Mouse (Mus musculus) intestine, postnatal 0 days (tissue): ENCODE measurements around the gene Scg5. TPM values are rescaled to one million over a fixed set of nuclear protein-coding genes. Genes with fewer than 3 reads are reported as not detected.

ENCODE experiments used
- ATAC-seq: fragments of 200-750 bp; cut with Nextera tagmentation; 2 replicates; pipeline ENCODE4 v1.8.0; 2017; ENCODE audit warnings: mild to moderate bottlenecking, moderate TSS enrichment, moderate library complexity
- H3K27ac ChIP-seq: fragments of 300-500 bp; sonication (generic); 2 replicates; pipeline ENCODE4 v1.5.1; 2014; ENCODE audit warnings: mild to moderate bottlenecking, low read depth, low read length, moderate library complexity
- H3K27me3 ChIP-seq: fragments of 300-500 bp; sonication (generic); replicated peaks from 2 replicates; pipeline ENCODE4 v1.6.1; 2014; ENCODE audit warnings: low read length, mixed read lengths; ENCODE audit not compliant: control insufficient read depth, insufficient read depth
- H3K36me3 ChIP-seq: fragments of 300-500 bp; sonication (generic); 2 replicates; pipeline ENCODE4 v1.6.1; 2014; ENCODE audit warnings: mild to moderate bottlenecking, moderate library complexity; ENCODE audit not compliant: control insufficient read depth, insufficient read depth
- H3K4me1 ChIP-seq: fragments of 300-500 bp; sonication (generic); replicated peaks from 2 replicates; pipeline ENCODE4 v1.6.1; 2014; ENCODE audit warnings: antibody characterized with exemption, low read length, mixed read lengths; ENCODE audit not compliant: control insufficient read depth, insufficient read depth
- H3K4me2 ChIP-seq: fragments of 300-500 bp; sonication (generic); replicated peaks from 2 replicates; pipeline ENCODE4 v1.6.1; 2014; ENCODE audit warnings: low read depth, mild to moderate bottlenecking, moderate library complexity
- H3K4me3 ChIP-seq: fragments of 300-500 bp; sonication (generic); 2 replicates; pipeline ENCODE4 v1.5.1; 2014; ENCODE audit warnings: low read depth, low read length
- H3K9ac ChIP-seq: fragments of 300-500 bp; sonication (generic); 2 replicates; pipeline ENCODE4 v1.6.1; 2014; ENCODE audit warnings: mild to moderate bottlenecking, low read depth, low read length
- H3K9me3 ChIP-seq: fragments of 300-500 bp; sonication (generic); 2 replicates; pipeline ENCODE4 v1.6.1; 2016; ENCODE audit warnings: mixed run types; ENCODE audit not compliant: control insufficient read depth
- CTCF ChIP-seq: sonication (generic); IDR thresholded peaks from 2 replicates; pipeline ENCODE4 v1.5.1; 2016; ENCODE audit warnings: low read depth, mild to moderate bottlenecking, control low read depth, antibody characterized with exemption, moderate library complexity
- WGBS: fragments of 180-500 bp; shearing (Covaris S2); extraction: QIAGEN DNeasy Blood & Tissue Kit; methylation state at CpG from one replicate; pipeline ENCODE4 v1.1.7; 2014; 5-methylcytosine and 5-hydroxymethylcytosine counted together
- polyA plus RNA-seq: library from polyadenylated mRNA; unstranded; fragments of >200 nt; fragmentation: Nextera tagmentation; extraction: Ambion mirVana; gene quantifications from 2 replicates; pipeline ENCODE4 v1.2.1, GENCODE M21; 2015

Gene Scg5
- polyA plus RNA-seq, 1 experiment from 2014 or later = 18.0 TPM

GRCm38 (mm10) chr2:113806851-113807577 is 21.9 kb downstream of the Scg5 start:
- Histone ChIP-seq H3K27ac (no peak overlapping the region), H3K9ac (no peak overlapping the region), H3K36me3 (no peaks in the 10 kb centered on the region), H3K4me2 (no peak overlapping the region), H3K9me3 (no peaks in the 10 kb centered on the region), H3K4me3 (no peak overlapping the region), H3K4me1 (no peaks in the 10 kb centered on the region), H3K27me3 (no peaks in the 10 kb centered on the region)
- TF ChIP-seq CTCF = no peak
- no peak for ATAC-seq
- WGBS = 61% methylated on average over 10 of the region's 10 CpGs

- Histone ChIP-seq H3K4me2 (no peak overlapping the region), H3K27ac (no peak overlapping the region), H3K4me3 (no peak overlapping the region), H3K36me3 (no peaks in the 10 kb centered on the region), H3K4me1 (no peaks in the 10 kb centered on the region), H3K9me3 (no peaks in the 10 kb centered on the region), H3K9ac (no peak overlapping the region), H3K27me3 (no peaks in the 10 kb centered on the region)
- WGBS = 75% methylated on average over 4 of the region's 4 CpGs
- no peak for TF ChIP-seq CTCF
- ATAC-seq = no peak
Observed at GRCm38 (mm10) chr2:113805765-113806164, 23.2 kb downstream of the Scg5 start.

GRCm38 (mm10) chr2:113803753-113804152 is 25.2 kb downstream of the Scg5 start:
- H3K36me3 ChIP-seq = no peaks in the 10 kb centered on the region
- no peak overlapping the region for H3K9ac ChIP-seq
- H3K4me2 ChIP-seq = no peak overlapping the region
- no peak overlapping the region for H3K4me3 ChIP-seq
- no peaks in the 10 kb centered on the region for H3K9me3 ChIP-seq
- no peak for ATAC-seq
- no peaks in the 10 kb centered on the region for H3K4me1 ChIP-seq
- no peak overlapping the region for H3K27ac ChIP-seq
- H3K27me3 ChIP-seq = no peaks in the 10 kb centered on the region
- 42% methylated on average over 1 of the region's 1 CpGs for WGBS
- TF ChIP-seq CTCF = no peak

- WGBS = 75% methylated on average over 5 of the region's 5 CpGs
- no peaks in the 10 kb centered on the region for H3K4me1 ChIP-seq
- no peak overlapping the region for H3K4me2 ChIP-seq
- no peak for TF ChIP-seq CTCF
- H3K36me3 ChIP-seq = no peaks in the 10 kb centered on the region
- no peaks in the 10 kb centered on the region for H3K27me3 ChIP-seq
- no peak for ATAC-seq
- no peaks in the 10 kb centered on the region for H3K9me3 ChIP-seq
- no peak overlapping the region for H3K9ac ChIP-seq
- H3K27ac ChIP-seq = no peak overlapping the region
- no peak overlapping the region for H3K4me3 ChIP-seq
Observed at GRCm38 (mm10) chr2:113800846-113801245, 28.1 kb downstream of the Scg5 start.

- no peaks in the 10 kb centered on the region for H3K27me3 ChIP-seq
- TF ChIP-seq CTCF = no peak
- no peaks in the 10 kb centered on the region for H3K4me1 ChIP-seq
- ATAC-seq = no peak
- H3K36me3 ChIP-seq = no peaks in the 10 kb centered on the region
- H3K4me3 ChIP-seq = no peak overlapping the region
- 78% methylated on average over 13 of the region's 13 CpGs for WGBS
- H3K27ac ChIP-seq = no peak overlapping the region
- H3K4me2 ChIP-seq = no peak overlapping the region
- H3K9ac ChIP-seq = no peak overlapping the region
- no peaks in the 10 kb centered on the region for H3K9me3 ChIP-seq
Observed at GRCm38 (mm10) chr2:113798605-113799004, 30.3 kb downstream of the Scg5 start.

GRCm38 (mm10) chr2:113795186-113795585 is 33.7 kb downstream of the Scg5 start:
- H3K4me3 ChIP-seq = no peak overlapping the region
- ATAC-seq = no peak
- H3K4me1 ChIP-seq = no peaks in the 10 kb centered on the region
- no peaks in the 10 kb centered on the region for H3K36me3 ChIP-seq
- no peak overlapping the region for H3K27ac ChIP-seq
- H3K4me2 ChIP-seq = no peak overlapping the region
- WGBS = 61% methylated on average over 4 of the region's 4 CpGs
- H3K9ac ChIP-seq = no peak overlapping the region
- H3K9me3 ChIP-seq = no peaks in the 10 kb centered on the region
- no peaks in the 10 kb centered on the region for H3K27me3 ChIP-seq
- TF ChIP-seq CTCF = no peak
